Mouse (Mus musculus) heart, postnatal 10 days (tissue): Measurements from ENCODE around the gene Otx2. TPM values are rescaled to one million over a fixed set of nuclear protein-coding genes. Genes with fewer than 3 reads are reported as not detected.

Source experiments
- total RNA-seq, 2 experiments: library from RNA; stranded (reverse); gene quantifications; 2 replicates each; pipeline ENCODE4 v1.2.3; 2021

The Otx2 gene
- total RNA-seq, 2 experiments from 2014 or later: not detected

Other genes with a start within 250 kb of the Otx2 start
- 10 to 100 TPM; 11.3 to 11.9 TPM for gene Tmem260, start 227.7 kb downstream of the Otx2 start, total RNA-seq